Mouse (Mus musculus) erythroblast, embryonic 14.5 days (primary cell): ENCODE data around the gene Sprr2f. TPM values are rescaled to one million over a fixed set of nuclear protein-coding genes. Genes with fewer than 3 reads are reported as not detected.

Experiments
- H3K27me3 ChIP-seq: 2 replicates; pipeline ENCODE4 v1.6.1; 2012; ENCODE audit warnings: inconsistent platforms; ENCODE audit not compliant: control insufficient read depth
- H3K36me3 ChIP-seq: 2 replicates; pipeline ENCODE4 v1.6.1; 2012; ENCODE audit warnings: mild to moderate bottlenecking, inconsistent platforms; ENCODE audit not compliant: control insufficient read depth
- H3K4me1 ChIP-seq: 2 replicates; pipeline ENCODE4 v1.6.1; 2012; ENCODE audit warnings: inconsistent platforms; ENCODE audit not compliant: control insufficient read depth
- H3K4me3 ChIP-seq: replicated peaks from 2 replicates; pipeline ENCODE3; 2012; ENCODE audit warnings: moderate library complexity, mild to moderate bottlenecking, inconsistent platforms
- H3K9me3 ChIP-seq: 2 replicates; pipeline ENCODE4 v1.6.1; 2012; ENCODE audit warnings: low read length, inconsistent platforms, mixed read lengths; ENCODE audit not compliant: control insufficient read depth
- GATA1 ChIP-seq: IDR thresholded peaks from 2 replicates; pipeline ENCODE4 v1.6.1; 2012; ENCODE audit warnings: low read length, inconsistent platforms, mixed read lengths
- TAL1 ChIP-seq: IDR thresholded peaks from 3 replicates; pipeline ENCODE4 v1.6.1; 2012; ENCODE audit warnings: low read length, inconsistent platforms, mixed read lengths
- polyA plus RNA-seq: library from polyadenylated mRNA; stranded (reverse); fragments of >175 nt; gene quantifications from 2 replicates; pipeline ENCODE4 v1.2.3, GENCODE M21; 2012

Gene Sprr2f
- polyA plus RNA-seq, 1 experiment: not detected

DNA sequence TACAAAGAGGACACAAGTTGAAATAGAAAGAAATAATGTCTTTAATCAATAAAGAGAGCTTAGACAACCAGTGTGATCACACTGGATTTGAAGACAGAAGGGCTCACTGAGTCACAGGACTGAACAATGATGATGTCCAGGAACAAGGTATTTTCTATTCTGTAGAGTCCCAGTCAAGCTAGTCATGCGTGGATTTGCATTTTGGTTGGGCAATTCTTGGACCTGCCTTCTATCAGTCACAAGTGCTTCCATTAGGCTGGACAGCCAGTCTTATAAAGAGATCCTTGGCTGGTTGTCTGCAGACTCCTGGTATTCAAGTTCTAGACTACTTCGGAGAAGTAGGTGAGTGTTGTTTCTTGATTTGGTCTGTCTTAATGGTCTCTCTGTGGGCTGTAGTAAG is 42.7 kb downstream of the Sprr2f start, which contains the start of gene Sprr2i:
TSS of gene Sprr2i (plus strand) at position 301 of the 400 bp plus-strand sequence.
- no peak within 1 kb of the TSS for H3K4me3 ChIP-seq
- TF ChIP-seq GATA1: no peak
- TF ChIP-seq TAL1: no peak
- H3K36me3 ChIP-seq: no peaks in the 10 kb centered on the region
- H3K4me1 ChIP-seq: no peaks in the 10 kb centered on the region
- H3K27me3 ChIP-seq: no peaks in the 10 kb centered on the region
- H3K9me3 ChIP-seq: no peaks in the 10 kb centered on the region

Other genes starting within 250 kb of the Sprr2f start
- not detected in 2 replicates for gene Prr9, start 241.2 kb upstream of the Sprr2f start, polyA plus RNA-seq
- gene Lelp1, start 222.4 kb upstream of the Sprr2f start, polyA plus RNA-seq: not detected in 2 replicates
- gene Sprr2a1, start 149.4 kb upstream of the Sprr2f start, polyA plus RNA-seq: not detected in 2 replicates
- 0.01 and 0.02 TPM in 2 replicates for gene Sprr2a2, start 149.3 kb upstream of the Sprr2f start, polyA plus RNA-seq
- not detected in 2 replicates for gene Sprr2a3, start 79.8 kb upstream of the Sprr2f start, polyA plus RNA-seq
- gene Sprr2b, start 48.6 kb upstream of the Sprr2f start, polyA plus RNA-seq: not detected in 2 replicates
- gene Sprr2d, start 26.0 kb upstream of the Sprr2f start, polyA plus RNA-seq: not detected in 2 replicates
- not detected in 2 replicates for gene Sprr2e, start 13.0 kb upstream of the Sprr2f start, polyA plus RNA-seq
- not detected in 2 replicates for gene Sprr2h, start 20.5 kb downstream of the Sprr2f start, polyA plus RNA-seq
- gene Sprr2i, start 42.8 kb downstream of the Sprr2f start, polyA plus RNA-seq: not detected in 2 replicates
- gene Sprr2j-ps, start 52.9 kb downstream of the Sprr2f start, polyA plus RNA-seq: not detected in 2 replicates
- gene Gm9774, start 64.2 kb downstream of the Sprr2f start, polyA plus RNA-seq: 2.0 and 2.3 TPM in 2 replicates
- gene Sprr2k, start 67.4 kb downstream of the Sprr2f start, polyA plus RNA-seq: not detected in 2 replicates
- not detected in 2 replicates for gene Sprr1b, start 73.6 kb downstream of the Sprr2f start, polyA plus RNA-seq
- not detected in 2 replicates for gene Sprr3, start 93.5 kb downstream of the Sprr2f start, polyA plus RNA-seq
- gene Sprr1a, start 120.7 kb downstream of the Sprr2f start, polyA plus RNA-seq: not detected in 2 replicates
- not detected in 2 replicates for gene Sprr4, start 135.3 kb downstream of the Sprr2f start, polyA plus RNA-seq
- not detected in 2 replicates for gene 2310046K23Rik, start 169.3 kb downstream of the Sprr2f start, polyA plus RNA-seq
- not detected in 2 replicates for gene Ivl, start 208.5 kb downstream of the Sprr2f start, polyA plus RNA-seq
- gene Smcp, start 223.8 kb downstream of the Sprr2f start, polyA plus RNA-seq: not detected in 2 replicates
- not detected in 2 replicates for gene 2210017I01Rik, start 242.3 kb downstream of the Sprr2f start, polyA plus RNA-seq